Mouse (Mus musculus): ENCODE data around the gene 2310009B15Rik. TPM values are rescaled to one million over a fixed set of nuclear protein-coding genes. Genes with fewer than 3 reads are reported as not detected.

The 2310009B15Rik gene
- polyA plus RNA-seq, 1 experiment from 2014 or later, result 61.9 TPM

- H3K4me1 ChIP-seq, result peaks cover 34% of the 10 kb centered on the region
- H3K4me2 ChIP-seq, result peak within 1 kb of the TSS; percentile 61
- H3K27ac ChIP-seq, result peak within 1 kb of the TSS; percentile 75
- H3K9me3 ChIP-seq, result no peaks in the 10 kb centered on the region
- peak; percentile 57 for ATAC-seq (ENCODE audit: low FRiP score)
- peak within 1 kb of the TSS; percentile 38 for H3K4me3 ChIP-seq (replicated peaks)
- peaks cover 77% of the 10 kb centered on the region for H3K27me3 ChIP-seq
- 0 out of 2 replicates have a peak, but pooled peaks cover 8% of the 10 kb centered on the region for H3K36me3 ChIP-seq (replicated peaks)
- H3K9ac ChIP-seq, result peak within 1 kb of the TSS; percentile 49
- WGBS, result under 1% methylated on average over 33 of the region's 33 CpGs
These were observed 8.0 kb downstream of the 2310009B15Rik start, which contains the start of gene Lhx9 for GRCm38 (mm10) chr1:138848511-138849109. TSS of gene Lhx9 (minus strand) at chr1:138848577.

GRCm38 (mm10) chr1:138848026-138848425 is 8.6 kb downstream of the 2310009B15Rik start:
- peaks cover 39% of the 10 kb centered on the region for H3K4me1 ChIP-seq
- H3K27me3 ChIP-seq, result peaks cover 81% of the 10 kb centered on the region
- H3K27ac ChIP-seq, result peak overlapping the region; percentile 75
- peak; percentile 46 for ATAC-seq (ENCODE audit: low FRiP score)
- H3K36me3 ChIP-seq (replicated peaks), result 0 out of 2 replicates have a peak, but pooled peaks cover 8% of the 10 kb centered on the region
- H3K4me2 ChIP-seq, result peak overlapping the region; percentile 56
- WGBS, result under 1% methylated on average over 16 of the region's 16 CpGs
- H3K9ac ChIP-seq, result peak overlapping the region; percentile 49
- peak overlapping the region; percentile 38 for H3K4me3 ChIP-seq (replicated peaks)
- no peaks in the 10 kb centered on the region for H3K9me3 ChIP-seq

- peak overlapping the region; percentile 38 for H3K4me3 ChIP-seq (replicated peaks)
- H3K27me3 ChIP-seq, result peaks cover 86% of the 10 kb centered on the region
- peak overlapping the region; percentile 34; the same call in 1 of the 2 replicates for H3K9ac ChIP-seq
- WGBS, result 0% methylated on average over 21 of the region's 21 CpGs
- peak overlapping the region; percentile 61 for H3K4me2 ChIP-seq
- H3K4me1 ChIP-seq, result peaks cover 44% of the 10 kb centered on the region
- H3K9me3 ChIP-seq, result no peaks in the 10 kb centered on the region
- H3K27ac ChIP-seq, result peak overlapping the region; percentile 57; the same call in 1 of the 2 replicates
- H3K36me3 ChIP-seq (replicated peaks), result 0 out of 2 replicates have a peak, but pooled peaks cover 8% of the 10 kb centered on the region
- ATAC-seq (ENCODE audit: low FRiP score), result no peak
These were observed 9.5 kb downstream of the 2310009B15Rik start for GRCm38 (mm10) chr1:138847146-138847545.

- H3K4me3 ChIP-seq (replicated peaks), result peak overlapping the region; percentile 38
- peak overlapping the region; percentile 34; the same call in 1 of the 2 replicates for H3K9ac ChIP-seq
- 0 out of 2 replicates have a peak, but pooled peaks cover 6% of the 10 kb centered on the region for H3K36me3 ChIP-seq (replicated peaks)
- no peaks in the 10 kb centered on the region for H3K9me3 ChIP-seq
- peaks cover 88% of the 10 kb centered on the region for H3K27me3 ChIP-seq
- WGBS, result 4% methylated on average over 9 of the region's 9 CpGs
- peak overlapping the region; percentile 57; the same call in 1 of the 2 replicates for H3K27ac ChIP-seq
- peaks cover 47% of the 10 kb centered on the region for H3K4me1 ChIP-seq
- no peak for ATAC-seq (ENCODE audit: low FRiP score)
- peak overlapping the region; percentile 61 for H3K4me2 ChIP-seq
These were observed 10.1 kb downstream of the 2310009B15Rik start for GRCm38 (mm10) chr1:138846581-138846980.

- 3% methylated on average over 12 of the region's 12 CpGs for WGBS
- peak overlapping the region; percentile 61 for H3K4me2 ChIP-seq
- peak overlapping the region; percentile 57; the same call in 1 of the 2 replicates for H3K27ac ChIP-seq
- H3K9me3 ChIP-seq, result no peaks in the 10 kb centered on the region
- H3K9ac ChIP-seq, result peak overlapping the region; percentile 34; the same call in 1 of the 2 replicates
- H3K36me3 ChIP-seq (replicated peaks), result 0 out of 2 replicates have a peak, but pooled peaks cover 2% of the 10 kb centered on the region
- no peak for ATAC-seq (ENCODE audit: low FRiP score)
- H3K4me3 ChIP-seq (replicated peaks), result peak overlapping the region; percentile 38
- H3K27me3 ChIP-seq, result peaks cover 88% of the 10 kb centered on the region
- peaks cover 51% of the 10 kb centered on the region for H3K4me1 ChIP-seq
These were observed 10.5 kb downstream of the 2310009B15Rik start for GRCm38 (mm10) chr1:138846131-138846530.

GRCm38 (mm10) chr1:138845481-138845880 is 11.2 kb downstream of the 2310009B15Rik start:
- Histone ChIP-seq H3K4me3 (replicated peaks) (peak overlapping the region; percentile 38), H3K36me3 (replicated peaks) (no peaks in the 10 kb centered on the region), H3K9me3 (no peaks in the 10 kb centered on the region), H3K9ac (no peak overlapping the region), H3K4me2 (peak overlapping the region; percentile 61), H3K4me1 (peaks cover 51% of the 10 kb centered on the region), H3K27ac (no peak overlapping the region), H3K27me3 (peaks cover 86% of the 10 kb centered on the region)
- ATAC-seq (ENCODE audit: low FRiP score), result no peak
- WGBS, result 8% methylated on average over 3 of the region's 3 CpGs

GRCm38 (mm10) chr1:138844166-138844565 is 12.5 kb downstream of the 2310009B15Rik start:
- Histone ChIP-seq H3K4me3 (replicated peaks) (peak overlapping the region; percentile 40), H3K9me3 (no peaks in the 10 kb centered on the region), H3K9ac (peak overlapping the region; percentile 61; the same call in 1 of the 2 replicates), H3K27ac (peak overlapping the region; percentile 91; the same call in 1 of the 2 replicates), H3K4me2 (peak overlapping the region; percentile 61), H3K36me3 (replicated peaks) (no peaks in the 10 kb centered on the region), H3K27me3 (peaks cover 86% of the 10 kb centered on the region), H3K4me1 (peaks cover 51% of the 10 kb centered on the region)
- no peak for ATAC-seq (ENCODE audit: low FRiP score)
- WGBS, result 1% methylated on average over 3 of the region's 3 CpGs

- peak; percentile 53 for ATAC-seq (ENCODE audit: low FRiP score)
- H3K27me3 ChIP-seq, result peaks cover 86% of the 10 kb centered on the region
- H3K4me2 ChIP-seq, result peak overlapping the region; percentile 61
- peaks cover 46% of the 10 kb centered on the region for H3K4me1 ChIP-seq
- H3K27ac ChIP-seq, result peak overlapping the region; percentile 91
- peak overlapping the region; percentile 61 for H3K9ac ChIP-seq
- peak overlapping the region; percentile 40 for H3K4me3 ChIP-seq (replicated peaks)
- no peaks in the 10 kb centered on the region for H3K36me3 ChIP-seq (replicated peaks)
- H3K9me3 ChIP-seq, result no peaks in the 10 kb centered on the region
- under 1% methylated on average over 35 of the region's 35 CpGs for WGBS
These were observed 13.1 kb downstream of the 2310009B15Rik start for GRCm38 (mm10) chr1:138843361-138844091.

GRCm38 (mm10) chr1:138842756-138843155 is 13.9 kb downstream of the 2310009B15Rik start:
- Histone ChIP-seq H3K4me3 (replicated peaks) (peak overlapping the region; percentile 52), H3K36me3 (replicated peaks) (no peaks in the 10 kb centered on the region), H3K4me1 (peaks cover 46% of the 10 kb centered on the region), H3K9ac (peak overlapping the region; percentile 74), H3K27me3 (peaks cover 86% of the 10 kb centered on the region), H3K4me2 (peak overlapping the region; percentile 61), H3K9me3 (no peaks in the 10 kb centered on the region), H3K27ac (peak overlapping the region; percentile 91)
- WGBS, result under 1% methylated on average over 10 of the region's 10 CpGs
- ATAC-seq (ENCODE audit: low FRiP score), result no peak

- Histone ChIP-seq H3K4me1 (peaks cover 46% of the 10 kb centered on the region), H3K4me3 (replicated peaks) (peak overlapping the region; percentile 52), H3K27me3 (peaks cover 86% of the 10 kb centered on the region), H3K36me3 (replicated peaks) (no peaks in the 10 kb centered on the region), H3K27ac (peak overlapping the region; percentile 91), H3K4me2 (peak overlapping the region; percentile 61), H3K9ac (peak overlapping the region; percentile 74), H3K9me3 (no peaks in the 10 kb centered on the region)
- ATAC-seq (ENCODE audit: low FRiP score), result peak; percentile 64
- WGBS, result 0% methylated on average over 8 of the region's 8 CpGs
These were observed 14.3 kb downstream of the 2310009B15Rik start for GRCm38 (mm10) chr1:138842315-138842714.

- H3K4me2 ChIP-seq, result peak overlapping the region; percentile 61
- peak overlapping the region; percentile 52 for H3K4me3 ChIP-seq (replicated peaks)
- WGBS, result 4% methylated on average over 54 of the region's 54 CpGs
- peak overlapping the region; percentile 74 for H3K9ac ChIP-seq
- H3K4me1 ChIP-seq, result peaks cover 43% of the 10 kb centered on the region
- peak overlapping the region; percentile 91 for H3K27ac ChIP-seq
- no peaks in the 10 kb centered on the region for H3K9me3 ChIP-seq
- no peak; the same call in 1 of the 2 replicates for ATAC-seq (ENCODE audit: low FRiP score)
- peaks cover 86% of the 10 kb centered on the region for H3K27me3 ChIP-seq
- no peaks in the 10 kb centered on the region for H3K36me3 ChIP-seq (replicated peaks)
These were observed 15.2 kb downstream of the 2310009B15Rik start for GRCm38 (mm10) chr1:138841306-138842095.
